Mouse (Mus musculus): ENCODE results near the gene Gsto1. TPM values are rescaled to one million over a fixed set of nuclear protein-coding genes. Genes with fewer than 3 reads are reported as not detected.

The Gsto1 gene
- total RNA-seq, 2 experiments from 2014 or later, result 45.3 to 52.3 TPM

Other genes with a start within 250 kb of the Gsto1 start
- gene Col17a1, start 162.9 kb upstream of the Gsto1 start, total RNA-seq (2021), result under 1 TPM; 0.13 TPM
- gene Sfr1, start 123.3 kb upstream of the Gsto1 start, total RNA-seq (2021), result 10 to 100 TPM; 73.9 to 74.9 TPM
- under 1 TPM; 0.23 to 0.38 TPM for gene Gsto2, start 10.6 kb downstream of the Gsto1 start, total RNA-seq (2021)
- gene Cfap43, start 64.3 kb downstream of the Gsto1 start, total RNA-seq (2021), result not detected
- under 1 TPM; 0.36 to 0.70 TPM for gene Itprip, start 64.3 kb downstream of the Gsto1 start, total RNA-seq (2021)
- gene Cfap58, start 82.7 kb downstream of the Gsto1 start, total RNA-seq (2021), result not detected

All from gastrocnemius, postnatal 25 days (tissue).